Mouse (Mus musculus) adrenal gland (tissue): Measurements from ENCODE around the gene B4galnt1.
"Not testable (repeated sequence)": the region's sequence is repeated elsewhere in the genome, so short reads cannot be mapped to it uniquely, and the experiment has no call there.

Experiments used
- intact Hi-C: fragments of 180-260 bp; cut with DNase I; formaldehyde crosslinking; loops from one replicate; pipeline ENCODE4 v1.15.1; 2025

Gene B4galnt1

DNA sequence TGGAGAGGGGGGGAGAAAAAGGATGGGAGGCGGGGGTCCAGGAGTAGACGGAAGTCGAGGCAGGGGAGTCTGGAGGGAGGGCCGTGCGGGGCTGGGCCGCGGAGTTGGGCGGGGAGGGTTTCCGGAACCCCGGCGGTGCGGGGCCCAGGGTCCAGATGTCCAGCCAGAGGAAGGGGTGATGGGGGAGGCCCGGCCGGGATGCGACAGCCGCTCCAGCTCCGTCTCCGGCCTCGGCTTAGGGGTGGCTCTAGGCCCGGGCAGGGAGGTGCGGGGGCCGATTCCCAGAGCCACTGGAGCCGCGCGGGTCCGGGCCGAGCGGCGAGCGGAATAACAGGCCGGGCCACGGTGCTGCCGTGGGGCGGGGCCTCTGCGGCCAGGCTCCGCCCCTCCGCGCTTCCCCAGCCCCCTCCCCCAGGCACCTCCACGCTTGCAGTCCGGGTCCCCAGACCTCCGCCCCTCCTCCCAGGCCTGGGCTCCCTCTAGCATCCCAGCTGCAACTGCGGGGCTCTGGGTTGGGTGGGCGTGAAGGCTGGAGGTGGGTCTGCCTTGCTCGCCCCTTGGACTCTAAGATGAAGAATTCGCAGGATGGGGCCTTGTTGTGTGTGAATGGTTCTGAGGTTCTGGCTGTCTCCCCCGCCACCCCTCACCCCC lies 23.6 kb downstream of the B4galnt1 start:
- intact Hi-C loops = no loop called here

DNA sequence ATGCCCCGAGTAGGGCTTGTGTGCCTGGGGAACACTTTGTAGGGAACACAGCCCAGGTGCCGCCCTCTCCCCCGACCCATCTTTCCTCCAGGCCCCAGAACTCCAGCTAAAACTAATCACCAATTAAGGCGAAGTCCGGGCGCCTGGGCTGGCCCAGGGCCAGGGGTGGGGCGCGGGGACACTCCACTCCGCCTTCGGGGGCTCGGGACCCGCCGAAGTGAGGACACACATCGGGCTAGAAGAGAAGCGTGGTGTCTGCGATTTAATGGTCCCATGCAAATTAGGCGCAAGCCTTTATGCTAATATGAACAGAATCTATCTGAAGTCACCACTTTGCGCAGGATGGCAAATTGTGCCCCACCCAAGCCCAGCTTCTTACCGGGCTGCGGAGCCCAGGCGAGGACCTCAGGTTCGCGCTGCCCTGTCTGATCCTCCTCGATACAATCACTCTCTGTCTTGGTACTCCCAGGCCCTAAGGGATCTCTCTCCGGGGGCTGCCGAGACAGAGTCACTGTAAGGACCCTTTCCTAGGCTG lies 24.2 kb downstream of the B4galnt1 start:
- intact Hi-C loops = no loop called here

DNA sequence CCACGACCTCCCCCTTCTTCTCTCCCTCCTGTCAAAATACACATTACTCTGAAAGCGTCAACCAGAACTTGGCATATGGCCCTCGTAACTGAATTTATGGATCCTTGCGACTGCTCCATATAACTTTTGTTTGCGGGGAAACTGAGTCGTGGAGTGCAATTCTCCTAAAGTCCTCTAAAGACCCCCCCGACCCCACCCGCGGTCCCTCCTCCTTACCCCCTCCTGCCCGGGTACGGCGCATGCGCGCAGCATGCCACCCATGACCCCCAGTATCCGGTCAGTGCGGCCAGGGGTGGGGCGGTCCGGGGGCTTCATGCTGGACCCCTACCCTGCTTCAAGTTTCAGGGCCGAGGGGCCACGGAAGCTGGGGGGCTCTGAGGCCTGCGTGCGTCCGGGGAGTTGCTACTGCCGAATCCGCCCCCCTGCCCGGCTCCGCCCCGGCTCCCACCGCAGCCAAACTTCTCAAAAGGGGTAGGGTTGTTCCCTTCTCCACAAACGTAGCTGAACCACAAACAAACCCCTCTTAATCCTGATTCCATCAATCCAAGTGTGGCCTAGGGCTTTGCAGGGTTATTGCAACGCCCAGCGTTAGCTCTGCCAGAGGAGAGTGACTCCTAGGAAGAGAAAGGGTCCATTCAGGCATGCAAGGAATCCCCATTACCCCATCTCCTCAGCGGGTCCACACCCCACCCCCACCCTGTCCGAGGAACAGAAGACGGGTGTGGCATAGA lies 24.8 kb downstream of the B4galnt1 start, which contains the start of gene Arhgef25:
Arhgef25 (minus strand) TSS at position 433 of the 731 bp plus-strand sequence.
- intact Hi-C loops = no loop called here

DNA sequence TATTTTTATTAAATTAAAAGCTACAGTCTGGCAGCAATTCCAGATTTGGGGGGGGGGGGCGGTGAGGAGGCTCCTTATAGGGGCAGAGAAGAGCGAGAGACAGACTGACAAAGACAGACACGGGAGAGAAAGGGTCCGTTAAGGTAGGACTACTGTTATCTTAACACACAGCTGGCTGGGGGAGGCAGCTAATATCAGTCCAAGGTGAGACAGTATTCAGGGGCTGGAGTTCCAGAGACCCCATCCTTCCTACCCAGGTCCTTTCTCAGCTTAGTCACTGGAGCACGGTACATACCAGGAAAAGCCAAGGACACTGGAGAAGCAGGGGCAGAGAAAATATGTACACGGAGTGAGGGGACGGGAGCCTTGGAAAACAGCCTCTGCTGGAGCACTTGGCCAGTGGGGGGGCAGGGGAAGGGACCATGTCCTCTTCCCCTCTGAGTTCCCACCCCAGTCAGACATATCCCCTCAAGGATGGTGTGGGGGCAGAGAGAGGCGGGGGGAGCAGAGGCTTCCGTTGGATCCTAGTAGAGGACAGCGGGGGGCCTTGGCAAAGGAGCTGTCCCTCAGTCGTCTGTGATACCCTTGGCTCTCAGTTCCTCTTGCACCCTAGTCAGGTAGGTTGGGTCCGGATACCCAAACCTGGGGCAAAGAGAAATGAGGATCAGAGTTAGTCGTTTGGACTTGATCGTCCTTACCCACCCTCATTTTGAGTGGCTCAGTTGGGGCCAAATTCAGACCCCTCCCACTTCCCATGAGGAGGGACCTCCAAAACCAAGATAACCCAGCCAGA lies 25.6 kb downstream of the B4galnt1 start:
- intact Hi-C loops = no loop called here

DNA sequence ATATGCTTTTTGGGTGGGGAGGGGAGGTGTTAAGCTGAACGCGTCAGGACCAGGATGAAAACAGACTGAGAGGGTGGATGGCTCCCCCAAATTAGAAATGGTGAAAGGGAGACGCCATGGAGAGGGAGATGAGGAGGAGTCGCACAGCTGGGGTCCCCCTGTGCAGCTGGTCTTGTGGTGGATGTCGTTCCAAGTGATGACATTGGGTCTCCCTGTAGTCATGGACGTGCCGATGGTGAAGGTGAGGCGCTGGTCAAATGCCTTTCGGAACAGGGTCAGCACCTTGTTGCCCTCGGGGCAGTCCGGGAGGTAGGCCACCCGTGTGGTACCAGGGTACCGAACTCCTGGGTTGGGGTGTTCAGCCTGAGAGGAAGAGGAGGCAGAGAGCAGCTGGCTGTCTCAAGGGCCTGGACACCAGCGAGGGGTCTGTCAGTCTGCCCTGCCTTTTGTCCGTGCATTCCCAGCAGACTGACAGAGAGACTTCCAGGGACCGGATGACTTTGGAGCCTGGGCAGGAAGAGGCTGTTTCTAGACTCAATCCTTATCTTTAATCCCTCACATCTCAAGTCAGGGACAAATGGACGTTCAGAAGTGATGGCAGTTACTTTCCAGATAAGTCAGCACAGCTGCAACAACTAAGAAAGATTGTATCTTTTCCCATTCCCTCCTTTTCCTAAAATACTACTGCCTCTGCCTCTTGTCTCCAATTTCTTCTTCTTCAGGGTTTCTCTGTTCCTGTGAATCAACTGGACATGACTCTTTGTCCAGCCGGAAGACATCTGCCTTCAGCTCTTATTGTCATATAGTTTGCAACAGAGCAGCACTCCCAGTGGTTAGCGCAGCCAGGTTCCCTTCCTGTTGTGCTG lies 26.4 kb downstream of the B4galnt1 start:
- intact Hi-C loops = no loop called here

DNA sequence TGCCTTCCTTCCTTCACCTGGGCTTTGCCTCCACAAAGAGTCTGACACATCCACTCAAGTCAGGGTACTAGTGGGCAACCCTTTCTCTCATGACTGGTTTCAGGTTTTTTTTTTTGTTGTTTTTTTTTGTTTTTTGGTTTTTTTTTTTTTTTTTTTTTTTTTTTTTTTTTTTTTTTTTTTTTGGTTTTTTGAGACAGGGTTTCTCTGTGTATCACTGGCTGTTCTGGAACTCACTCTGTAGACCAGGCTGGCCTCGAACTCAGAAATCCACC lies 27.0 kb downstream of the B4galnt1 start:
- intact Hi-C loops = not testable (repeated sequence)

DNA sequence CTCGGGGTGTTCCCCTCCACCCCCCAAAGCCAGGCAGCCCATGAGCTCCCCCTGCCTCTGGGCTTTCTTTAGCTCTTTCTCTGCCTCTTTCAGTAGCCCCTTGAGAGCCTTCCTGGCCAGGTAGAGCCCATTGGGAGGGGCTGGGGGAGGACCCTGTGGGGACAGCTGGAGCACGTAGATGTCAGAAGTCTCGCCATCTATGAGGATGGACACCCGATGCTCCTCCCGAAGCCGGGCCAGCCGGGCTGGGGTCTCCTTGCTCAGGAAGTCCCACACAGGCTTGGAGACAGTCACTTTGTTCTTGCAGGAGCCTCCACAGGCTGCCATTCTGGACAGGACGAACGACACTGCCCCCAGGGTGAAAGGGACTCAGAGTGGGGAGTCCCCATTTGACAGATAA lies 28.0 kb downstream of the B4galnt1 start:
- intact Hi-C loops = no loop called here

DNA sequence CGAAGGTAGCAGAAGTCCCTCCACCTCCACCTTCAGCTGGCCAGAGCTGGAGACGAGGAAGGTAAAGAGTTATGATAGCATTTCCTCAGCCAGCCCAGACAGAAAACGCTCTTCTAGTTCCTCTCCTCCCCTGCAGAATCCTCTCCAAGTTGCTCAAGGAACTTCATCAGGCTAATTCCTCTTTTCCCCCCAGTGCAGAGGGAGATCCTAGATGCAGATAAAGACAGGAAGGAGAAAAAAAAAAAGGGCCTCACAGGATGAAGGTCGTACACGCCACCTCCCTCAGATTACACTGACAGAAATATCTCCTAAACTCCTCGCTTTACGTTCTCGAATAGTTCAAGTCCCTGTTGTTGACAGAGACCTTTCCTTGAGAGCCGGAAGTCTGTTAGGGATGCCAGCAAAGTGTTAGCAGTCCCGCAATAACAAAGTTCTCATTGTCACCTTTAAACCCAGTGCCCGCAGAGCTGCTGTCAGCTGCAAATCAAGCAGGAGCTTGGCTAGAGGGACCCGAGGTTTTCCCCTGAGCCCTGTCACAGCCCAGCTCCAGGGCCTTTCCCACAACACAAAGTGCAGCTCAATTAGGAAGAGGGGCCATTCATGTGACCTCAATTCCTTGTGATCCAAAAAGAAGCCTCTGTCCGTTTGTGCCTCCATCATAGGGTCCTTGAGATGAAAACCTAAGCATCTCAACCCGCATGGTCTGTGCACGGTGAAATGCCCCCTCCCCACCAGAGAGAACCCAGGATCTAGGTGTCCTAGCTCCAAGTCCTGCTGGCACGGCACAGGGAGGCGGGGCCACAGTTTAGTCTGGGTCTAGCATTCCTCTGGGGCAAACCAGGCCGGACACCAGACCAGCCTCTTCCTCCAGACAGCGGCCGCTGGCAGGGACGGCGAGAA lies 29.7 kb downstream of the B4galnt1 start:
- intact Hi-C loops = no loop called here

DNA sequence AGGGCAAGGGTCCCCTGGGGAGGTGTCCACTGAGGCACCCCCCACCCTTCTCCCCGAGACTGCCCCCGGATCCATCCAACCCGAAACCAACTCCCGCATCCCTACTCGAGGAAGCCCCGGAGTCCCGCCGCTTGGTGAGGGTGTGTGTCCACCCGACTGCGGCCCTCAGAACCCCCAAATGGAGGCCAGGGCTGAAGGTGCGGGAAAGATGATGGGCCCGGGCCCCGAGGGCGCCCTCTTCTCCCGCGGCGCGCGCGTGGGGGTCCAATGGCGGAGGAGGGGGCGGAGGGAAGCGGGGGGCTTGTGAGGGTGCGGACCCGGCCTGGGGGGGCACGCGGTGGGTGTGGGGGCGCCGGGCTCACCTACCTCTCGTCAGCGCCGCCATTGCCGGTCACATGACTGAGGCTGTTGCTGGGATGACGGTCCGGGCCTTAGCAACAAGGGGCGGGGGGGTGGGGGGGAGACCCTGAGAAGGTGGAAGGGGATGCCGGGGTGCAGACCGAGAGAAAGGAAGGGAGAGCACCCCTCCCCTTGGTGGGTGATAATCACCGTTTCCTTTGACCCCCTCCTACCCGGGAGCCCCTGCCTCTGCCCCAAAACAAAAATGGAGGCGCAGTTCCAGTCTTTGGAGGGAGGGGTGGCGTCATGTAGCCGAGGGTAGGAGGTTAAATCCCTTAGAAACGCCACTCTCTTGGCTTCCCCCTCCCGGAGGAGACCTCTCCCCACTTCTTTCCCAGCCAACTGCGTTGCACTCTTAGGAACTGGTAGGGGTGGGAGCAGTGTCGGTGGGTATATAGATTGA lies 30.5 kb downstream of the B4galnt1 start, which contains the start of gene Dtx3:
Dtx3 (minus strand) TSS at position 401 of the 802 bp plus-strand sequence.
- intact Hi-C loops = no loop called here

DNA sequence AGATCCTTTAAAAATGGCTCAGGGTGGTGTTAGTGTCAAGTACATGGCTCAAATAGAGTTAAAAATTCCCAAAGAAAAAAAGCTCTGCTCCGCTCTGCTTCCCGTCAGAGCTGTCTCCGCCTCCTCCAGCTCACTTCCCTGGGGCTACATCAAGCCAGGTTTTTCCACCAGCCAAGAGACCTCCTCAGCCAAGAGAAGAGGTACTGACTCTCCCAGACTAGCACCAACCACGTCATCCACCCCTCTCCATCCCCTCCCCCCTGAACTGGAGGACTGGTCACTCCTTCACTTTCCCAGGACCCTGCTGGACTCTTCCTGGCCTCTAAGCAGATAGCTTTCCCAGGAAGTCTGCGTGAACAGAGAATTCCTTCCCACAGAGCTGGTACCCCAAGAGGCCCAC lies 31.4 kb downstream of the B4galnt1 start:
- intact Hi-C loops = no loop called here

DNA sequence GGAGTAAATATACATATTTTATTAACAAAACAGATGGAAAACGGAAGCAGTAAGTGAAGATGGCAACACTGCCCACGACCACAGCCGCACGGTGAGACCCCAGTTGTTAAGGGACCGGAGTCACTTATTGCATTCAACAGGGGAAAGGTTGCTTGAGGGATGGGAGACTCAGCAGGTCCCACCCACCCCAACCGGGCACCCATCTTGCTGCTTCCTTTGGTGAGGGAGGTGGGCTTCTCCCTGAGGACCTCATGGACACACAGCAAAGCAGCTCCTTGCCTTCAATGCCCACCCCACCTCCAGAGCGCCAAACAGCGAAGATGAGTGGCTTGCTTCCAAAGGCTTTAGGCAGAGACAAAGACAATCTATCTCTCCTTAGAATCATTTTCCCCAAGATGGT lies 32.1 kb downstream of the B4galnt1 start:
- intact Hi-C loops = no loop called here

DNA sequence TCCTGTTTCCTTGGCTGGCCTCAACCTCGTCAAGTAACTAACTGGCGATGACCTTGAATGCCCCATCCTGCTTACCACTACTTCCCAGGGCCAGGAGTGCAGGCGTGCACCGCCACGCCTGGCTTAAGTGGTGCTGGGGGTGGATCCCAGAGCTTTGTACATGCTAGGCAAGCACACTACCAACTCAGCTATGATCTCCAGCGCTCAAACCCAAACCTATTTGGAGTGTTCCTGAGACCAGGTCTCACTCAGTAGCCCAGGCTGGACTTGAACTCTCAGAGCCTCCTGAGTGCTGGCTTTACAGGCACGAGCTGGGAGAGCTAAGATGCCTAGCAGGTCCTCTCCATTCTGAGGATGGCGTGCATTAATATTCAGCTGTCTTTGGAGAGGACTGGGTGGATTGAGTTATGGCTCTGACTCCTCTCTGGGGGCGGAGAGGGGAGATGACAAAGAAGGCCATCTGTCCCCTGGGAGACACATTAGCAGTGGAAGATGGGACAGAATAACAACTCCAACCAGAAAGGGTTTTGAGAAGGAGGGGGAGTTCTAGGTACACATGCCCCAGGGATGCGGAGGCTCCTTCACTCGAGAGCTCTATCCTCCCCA lies 32.6 kb downstream of the B4galnt1 start:
- intact Hi-C loops = no loop called here

DNA sequence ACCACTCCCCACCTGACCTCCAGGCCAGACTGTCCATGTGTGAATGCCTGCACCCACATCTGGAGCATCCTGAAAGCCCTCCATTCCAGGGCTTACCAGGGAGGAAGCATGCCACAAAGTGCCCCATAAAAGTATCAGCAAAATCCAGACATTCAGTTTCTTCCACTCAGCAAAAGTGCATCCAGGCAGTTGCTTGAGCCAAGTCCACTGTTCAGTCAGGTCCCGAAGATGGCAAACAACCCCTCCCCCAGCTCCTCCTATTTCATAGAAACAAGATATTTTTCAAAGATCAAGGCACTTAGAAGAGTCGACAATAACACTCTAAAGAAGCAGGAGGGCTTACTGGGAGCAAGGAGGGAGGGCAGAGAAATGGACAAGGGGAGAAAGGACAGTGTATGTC lies 33.5 kb downstream of the B4galnt1 start:
- intact Hi-C loops = no loop called here

DNA sequence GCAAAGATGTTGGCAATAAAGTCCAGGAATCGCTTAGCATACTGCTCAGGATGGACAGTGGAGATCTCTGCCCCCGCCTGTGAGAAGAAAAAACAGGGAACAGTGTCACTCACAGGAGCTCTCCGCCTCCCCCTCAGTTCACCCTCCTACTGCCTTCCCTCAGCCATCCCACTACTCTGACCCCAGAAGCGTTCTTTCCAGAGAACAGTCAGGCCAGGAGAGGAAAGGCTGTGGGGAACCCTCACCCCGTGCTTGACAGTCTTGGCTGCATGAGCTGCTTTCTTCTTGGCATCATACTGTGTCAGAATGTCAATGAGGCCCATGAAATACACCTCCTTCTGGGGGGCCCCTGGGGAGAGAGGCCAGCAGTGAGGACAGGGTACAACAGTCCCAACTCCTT lies 34.0 kb downstream of the B4galnt1 start:
- intact Hi-C loops = no loop called here

DNA sequence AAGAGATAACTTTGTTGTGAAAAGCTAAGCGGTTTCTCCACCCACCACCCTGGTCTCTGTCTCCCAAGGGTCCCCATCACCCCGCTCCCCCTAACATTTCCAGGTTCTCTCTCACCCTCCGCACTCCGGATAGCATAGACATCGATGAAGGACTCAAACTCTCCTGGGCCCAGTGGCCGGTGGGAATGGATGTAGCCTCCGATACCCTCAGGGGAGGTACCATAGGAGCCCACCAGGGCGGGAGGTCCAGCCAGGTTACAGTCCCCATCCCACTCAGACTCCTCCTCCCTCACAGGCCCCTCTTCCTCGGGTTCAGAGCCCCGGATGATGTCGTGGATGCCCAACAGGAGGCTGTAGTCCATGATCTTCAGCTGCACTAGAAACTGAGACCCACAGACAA lies 34.4 kb downstream of the B4galnt1 start:
- intact Hi-C loops = no loop called here

DNA sequence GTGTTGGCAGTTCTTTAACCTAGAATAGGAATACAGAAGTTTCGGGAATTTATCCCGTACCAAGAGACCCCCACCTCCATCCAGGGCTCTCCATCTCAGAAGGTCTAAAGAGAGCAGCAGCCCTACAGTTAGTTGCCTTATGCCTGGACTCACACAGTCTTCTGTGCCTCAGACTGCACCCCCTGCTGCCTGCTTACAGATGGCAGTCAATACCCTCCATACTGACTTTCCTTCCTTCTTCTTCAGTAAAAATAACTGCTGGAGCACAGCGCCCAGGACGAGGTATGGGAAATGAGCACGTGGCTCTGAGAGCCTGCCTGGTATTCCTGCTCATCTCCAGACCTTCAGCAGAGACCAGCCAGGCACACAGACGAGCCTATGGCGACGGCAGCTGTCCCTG lies 35.3 kb downstream of the B4galnt1 start:
- intact Hi-C loops = no loop called here

DNA sequence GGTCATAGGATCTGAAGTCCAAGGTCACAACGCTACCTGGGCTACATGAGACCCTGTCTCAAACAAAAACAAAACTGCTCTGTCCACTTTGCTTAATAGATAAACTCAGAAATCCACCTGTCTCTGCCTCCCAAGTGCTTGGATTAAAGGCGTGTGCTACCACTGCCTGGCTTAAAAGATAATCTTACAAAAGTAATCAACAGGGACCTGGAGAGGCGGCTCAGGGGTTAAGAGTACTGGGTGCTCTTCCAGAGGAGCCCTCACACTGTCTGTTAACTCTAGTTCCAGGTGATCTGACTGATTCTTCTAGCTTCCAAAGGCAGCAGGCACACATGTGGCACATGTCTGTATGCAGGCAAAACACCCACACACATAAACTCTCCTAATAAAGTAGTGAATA lies 38.1 kb downstream of the B4galnt1 start:
- intact Hi-C loops = no loop called here

DNA sequence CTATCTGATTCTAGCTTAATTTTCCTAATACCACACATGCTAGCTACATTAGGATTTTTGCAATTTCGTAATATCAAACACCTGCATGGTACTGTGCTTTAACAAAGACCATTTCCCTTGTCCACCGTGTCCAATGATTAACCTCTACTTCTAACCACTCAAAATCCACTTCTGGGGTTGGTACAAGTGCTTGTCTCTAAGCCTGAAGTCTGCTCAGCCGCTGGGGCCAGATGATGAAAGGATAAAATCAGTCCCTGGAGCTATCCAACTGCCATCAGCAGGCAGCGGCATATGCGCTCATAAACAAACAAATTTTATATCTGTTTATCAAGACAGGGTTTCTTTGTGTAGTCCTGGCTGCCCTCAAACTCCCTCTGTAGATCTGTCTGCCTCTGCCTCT lies 39.6 kb downstream of the B4galnt1 start:
- intact Hi-C loops = no loop called here

DNA sequence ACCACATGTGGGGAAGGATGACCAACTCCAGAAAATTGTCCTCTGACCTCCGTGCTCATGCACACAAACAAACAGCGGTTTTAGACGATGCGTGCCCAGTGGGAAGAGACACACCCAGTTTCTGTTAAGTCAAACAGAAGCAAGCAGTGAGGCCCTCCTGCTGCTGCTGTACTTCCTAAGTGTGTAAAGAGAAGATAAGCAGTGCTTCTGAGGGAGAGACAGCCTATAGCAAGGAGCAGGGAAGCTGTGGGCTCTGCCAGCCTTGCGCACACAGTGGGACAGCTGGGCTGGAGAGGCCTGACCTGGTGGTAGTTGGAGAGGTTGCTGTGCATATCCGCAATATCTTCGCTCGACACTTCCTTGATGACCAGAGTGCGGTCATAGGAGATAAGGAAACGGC lies 40.3 kb downstream of the B4galnt1 start:
- intact Hi-C loops = no loop called here
